Mouse (Mus musculus) G1E-ER4 (cell line): Measurements from ENCODE around the gene Bola3. TPM values are rescaled to one million over a fixed set of nuclear protein-coding genes. Genes with fewer than 3 reads are reported as not detected.

Experiments used
- GATA1 ChIP-seq: IDR thresholded peaks from one replicate; pipeline ENCODE4 v1.8.0; 2012; ENCODE audit warnings: low read length, inconsistent platforms
- polyA plus RNA-seq: library from polyadenylated mRNA; stranded (reverse); fragments of >175 nt; gene quantifications from 2 replicates; pipeline ENCODE4 v1.2.3, GENCODE M21; 2012

Bola3 gene
- polyA plus RNA-seq, 1 experiment = 111 TPM

GRCm38 (mm10) chr6:83404571-83404970 is 55.6 kb downstream of the Bola3 start:
- no peak for TF ChIP-seq GATA1

- no peak for TF ChIP-seq GATA1
Observed at GRCm38 (mm10) chr6:83405511-83406064, 56.6 kb downstream of the Bola3 start.

GRCm38 (mm10) chr6:83408510-83408909 is 59.6 kb downstream of the Bola3 start:
- TF ChIP-seq GATA1 = no peak

Other genes with a start within 250 kb of the Bola3 start
- gene Ccdc142, start 247.5 kb upstream of the Bola3 start, polyA plus RNA-seq = 12.9 and 13.9 TPM in 2 replicates
- gene Gm42688, start 247.5 kb upstream of the Bola3 start, polyA plus RNA-seq = 5.2 and 7.2 TPM in 2 replicates
- gene Mrpl53, start 240.1 kb upstream of the Bola3 start, polyA plus RNA-seq = 69.5 and 81.4 TPM in 2 replicates
- gene Mogs, start 233.7 kb upstream of the Bola3 start, polyA plus RNA-seq = 163 and 176 TPM in 2 replicates
- gene Wbp1, start 227.6 kb upstream of the Bola3 start, polyA plus RNA-seq = 47.0 and 70.0 TPM in 2 replicates
- gene Ino80b, start 223.7 kb upstream of the Bola3 start, polyA plus RNA-seq = 158 and 217 TPM in 2 replicates
- 13.1 and 20.1 TPM in 2 replicates for gene Rtkn, start 213.7 kb upstream of the Bola3 start, polyA plus RNA-seq
- gene Wdr54, start 192.8 kb upstream of the Bola3 start, polyA plus RNA-seq = not detected in 2 replicates
- gene 1700003E16Rik, start 192.7 kb upstream of the Bola3 start, polyA plus RNA-seq = not detected in 2 replicates
- 307 and 323 TPM in 2 replicates for gene Dctn1, start 183.2 kb upstream of the Bola3 start, polyA plus RNA-seq
- not detected in 2 replicates for gene Slc4a5, start 129.3 kb upstream of the Bola3 start, polyA plus RNA-seq
- 28.6 and 33.9 TPM in 2 replicates for gene Mthfd2, start 23.2 kb upstream of the Bola3 start, polyA plus RNA-seq
- 121 and 167 TPM in 2 replicates for gene Mob1a, start 23.1 kb upstream of the Bola3 start, polyA plus RNA-seq
- 36.2 and 60.4 TPM in 2 replicates for gene Tet3, start 109.9 kb downstream of the Bola3 start, polyA plus RNA-seq
- gene Dguok, start 157.8 kb downstream of the Bola3 start, polyA plus RNA-seq = 6.7 and 8.9 TPM in 2 replicates
- not detected in 2 replicates for gene Actg2, start 187.1 kb downstream of the Bola3 start, polyA plus RNA-seq
- 1.2 and 1.6 TPM in 2 replicates for gene Stambp, start 223.6 kb downstream of the Bola3 start, polyA plus RNA-seq